Mouse (Mus musculus): ENCODE measurements around the gene Mapk10. TPM values are rescaled to one million over a fixed set of nuclear protein-coding genes. Genes with fewer than 3 reads are reported as not detected.

The Mapk10 gene
- total RNA-seq, 2 experiments from 2014 or later = 14.5 to 18.6 TPM

- no peak for DNase-seq (ENCODE audit: low spot score in 2 of 2)
These were observed 43.8 kb downstream of the Mapk10 start for GRCm38 (mm10) chr5:103167371-103167770.

- no peak for DNase-seq (ENCODE audit: low spot score in 2 of 2)
These were observed 44.4 kb downstream of the Mapk10 start for GRCm38 (mm10) chr5:103166755-103167154.

- no peak for DNase-seq (ENCODE audit: low spot score in 2 of 2)
These were observed 47.1 kb downstream of the Mapk10 start for GRCm38 (mm10) chr5:103164022-103164421.

GRCm38 (mm10) chr5:103161574-103161973 lies 49.6 kb downstream of the Mapk10 start:
- DNase-seq (ENCODE audit: low spot score in 2 of 2) = no peak

- DNase-seq (ENCODE audit: low spot score in 2 of 2) = no peak
These were observed 50.0 kb downstream of the Mapk10 start for GRCm38 (mm10) chr5:103161196-103161540.

- DNase-seq (ENCODE audit: low spot score in 2 of 2) = no peak
These were observed 50.6 kb downstream of the Mapk10 start for GRCm38 (mm10) chr5:103160314-103161195.

GRCm38 (mm10) chr5:103140935-103141334 lies 70.2 kb downstream of the Mapk10 start:
- no peak for DNase-seq (ENCODE audit: low spot score in 2 of 2)

GRCm38 (mm10) chr5:103134839-103135238 lies 76.3 kb downstream of the Mapk10 start:
- peak; percentile 14 to 20 for DNase-seq (ENCODE audit: low spot score in 2 of 2)

GRCm38 (mm10) chr5:103133626-103134025 lies 77.5 kb downstream of the Mapk10 start:
- DNase-seq (ENCODE audit: low spot score in 2 of 2) = no peak

GRCm38 (mm10) chr5:103132814-103133213 lies 78.3 kb downstream of the Mapk10 start:
- DNase-seq (ENCODE audit: low spot score in 2 of 2) = no peak

GRCm38 (mm10) chr5:103119618-103120017 lies 91.5 kb downstream of the Mapk10 start:
- no peak for DNase-seq (ENCODE audit: low spot score in 2 of 2)

- no peak for DNase-seq (ENCODE audit: low spot score in 2 of 2)
These were observed 95.6 kb downstream of the Mapk10 start for GRCm38 (mm10) chr5:103115571-103115970.

- DNase-seq (ENCODE audit: low spot score in 2 of 2) = no peak
These were observed 98.7 kb downstream of the Mapk10 start for GRCm38 (mm10) chr5:103112471-103112870.

GRCm38 (mm10) chr5:103109409-103109808 lies 101.7 kb downstream of the Mapk10 start:
- DNase-seq (ENCODE audit: low spot score in 2 of 2) = no peak

- DNase-seq (ENCODE audit: low spot score in 2 of 2) = no peak
These were observed 105.4 kb downstream of the Mapk10 start for GRCm38 (mm10) chr5:103105441-103106414.

GRCm38 (mm10) chr5:103104082-103104481 lies 107.1 kb downstream of the Mapk10 start:
- DNase-seq (ENCODE audit: low spot score in 2 of 2) = no peak

- no peak for DNase-seq (ENCODE audit: low spot score in 2 of 2)
These were observed 108.2 kb downstream of the Mapk10 start for GRCm38 (mm10) chr5:103102876-103103393.

GRCm38 (mm10) chr5:103102176-103102575 lies 109.0 kb downstream of the Mapk10 start:
- no peak for DNase-seq (ENCODE audit: low spot score in 2 of 2)

GRCm38 (mm10) chr5:103094166-103094565 lies 117.0 kb downstream of the Mapk10 start:
- no peak for DNase-seq (ENCODE audit: low spot score in 2 of 2)

GRCm38 (mm10) chr5:103085844-103086243 lies 125.3 kb downstream of the Mapk10 start:
- no peak for DNase-seq (ENCODE audit: low spot score in 2 of 2)

- no peak for DNase-seq (ENCODE audit: low spot score in 2 of 2)
These were observed 135.7 kb downstream of the Mapk10 start for GRCm38 (mm10) chr5:103075451-103075850.
